Mouse (Mus musculus): Measurements from ENCODE around the gene Cog3. TPM values are rescaled to one million over a fixed set of nuclear protein-coding genes. Genes with fewer than 3 reads are reported as not detected.

Gene Cog3
- polyA plus RNA-seq, 1 experiment = 1.3 TPM

DNA sequence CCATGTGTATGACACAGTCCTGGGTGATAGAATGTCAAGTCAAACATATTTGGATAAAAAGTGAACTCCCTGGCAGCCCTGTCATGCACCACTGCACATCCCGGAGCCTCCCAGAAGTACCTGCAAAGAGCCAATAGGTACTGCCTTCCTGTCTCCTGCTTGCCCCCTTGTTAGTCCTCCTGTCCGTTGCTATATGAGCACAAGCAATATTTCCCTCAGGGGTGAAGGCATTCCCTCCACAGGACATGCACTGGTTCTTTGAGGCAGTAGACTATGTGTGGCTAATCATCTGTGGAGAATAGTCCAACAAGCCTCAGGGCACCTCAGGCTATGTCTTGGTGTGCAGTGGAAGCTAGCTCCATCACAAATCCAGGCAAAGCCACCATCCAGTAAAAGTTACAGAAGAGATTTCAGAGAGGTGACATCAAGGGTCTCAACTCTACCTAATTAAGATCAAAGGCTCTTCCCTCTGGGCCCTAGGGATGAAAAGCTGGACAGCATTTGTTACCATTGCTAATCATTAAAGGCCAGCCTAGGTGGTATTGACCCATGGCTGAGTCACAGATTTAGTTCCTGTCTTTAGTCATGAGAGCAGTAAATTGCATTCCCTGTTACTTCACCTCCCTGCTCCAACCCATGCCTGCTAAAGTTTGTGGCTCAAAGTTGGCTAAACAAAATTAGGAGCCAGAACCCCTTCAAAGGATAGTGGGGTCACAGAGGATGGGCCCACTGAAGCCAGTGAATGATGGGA, 88.7 kb downstream of the Cog3 start:
- TF ChIP-seq GATA1 (IDR thresholded peaks at IDR 0.05; ENCODE audit: borderline replicate concordance, low read length) = no peak
- no peak for TF ChIP-seq FLI1 (IDR thresholded peaks at IDR 0.05; ENCODE audit: low read length)
- no peaks in the 10 kb centered on the region for H3K4me1 ChIP-seq
- H3K27me3 ChIP-seq (replicated peaks) = peaks cover 7% of the 10 kb centered on the region
- H3K4me3 ChIP-seq (replicated peaks) = no peak overlapping the region
- peaks cover 18% of the 10 kb centered on the region for H3K9me3 ChIP-seq
- H3K36me3 ChIP-seq (replicated peaks; ENCODE audit: low read length) = no peaks in the 10 kb centered on the region

DNA sequence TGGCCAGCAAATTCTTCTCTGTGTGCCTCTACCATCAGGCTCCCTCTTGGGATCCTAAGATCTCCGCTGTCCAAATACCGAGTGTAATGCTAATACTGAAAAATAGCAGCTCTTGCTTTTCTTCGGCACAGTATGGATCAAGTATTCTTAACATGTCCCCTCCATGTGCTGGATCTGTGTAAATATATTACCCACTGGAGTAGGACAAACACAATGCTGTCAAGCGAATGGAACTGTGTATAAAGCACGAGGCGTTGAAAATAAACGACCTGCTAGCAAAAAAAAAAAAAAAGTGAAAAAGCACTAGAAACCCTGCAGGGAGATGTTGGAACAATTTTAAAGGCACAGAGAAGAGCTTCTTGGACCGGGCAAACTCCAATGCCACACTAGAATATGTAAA, 92.8 kb downstream of the Cog3 start:
- Histone ChIP-seq H3K9me3 (0 out of 2 replicates have a peak, but pooled peaks cover 3% of the 10 kb centered on the region), H3K36me3 (replicated peaks; ENCODE audit: low read length) (no peaks in the 10 kb centered on the region), H3K27me3 (replicated peaks) (peaks cover 14% of the 10 kb centered on the region), H3K4me3 (replicated peaks) (no peak overlapping the region), H3K4me1 (no peaks in the 10 kb centered on the region)
- TF ChIP-seq FLI1 (IDR thresholded peaks at IDR 0.05; ENCODE audit: low read length) = no peak

DNA sequence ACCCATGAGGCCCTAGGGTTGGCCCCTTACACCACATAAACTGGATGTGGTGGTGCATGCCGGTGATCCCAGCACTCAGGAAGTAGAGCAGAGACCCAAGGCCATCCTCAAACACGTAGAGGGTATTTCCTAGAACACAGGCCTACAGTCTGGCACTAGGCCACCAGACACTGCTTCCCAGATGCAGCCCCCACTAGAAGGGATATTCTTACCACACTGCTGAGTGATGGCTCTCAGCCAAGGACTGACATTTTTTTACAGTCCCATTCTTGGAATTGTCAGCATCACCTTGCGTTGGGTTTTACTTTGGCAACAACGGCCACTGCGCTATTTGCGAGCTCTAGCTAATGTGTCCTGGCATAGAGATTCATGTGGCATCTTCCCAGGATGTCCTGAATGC, 93.4 kb downstream of the Cog3 start:
- TF ChIP-seq GATA1 (IDR thresholded peaks at IDR 0.05; ENCODE audit: borderline replicate concordance, low read length) (no peak), FLI1 (IDR thresholded peaks at IDR 0.05; ENCODE audit: low read length) (no peak)
- Histone ChIP-seq H3K4me1 (no peaks in the 10 kb centered on the region), H3K27me3 (replicated peaks) (peaks cover 14% of the 10 kb centered on the region), H3K9me3 (0 out of 2 replicates have a peak, but pooled peaks cover 3% of the 10 kb centered on the region), H3K4me3 (replicated peaks) (no peak overlapping the region), H3K36me3 (replicated peaks; ENCODE audit: low read length) (no peaks in the 10 kb centered on the region)

Other genes with a start within 250 kb of the Cog3 start
- gene Spert, start 161.4 kb downstream of the Cog3 start, polyA plus RNA-seq (2012; ENCODE audit: insufficient read depth, low replicate concordance) = 0.12 TPM in 1 of 2 replicates, not detected in the other
- gene Erich6b, start 112.3 kb downstream of the Cog3 start, polyA plus RNA-seq (2012; ENCODE audit: insufficient read depth, low replicate concordance) = not detected in 2 replicates
- 13.6 TPM in 1 of 2 replicates, not detected in the other for gene Slc25a30, start 32.5 kb upstream of the Cog3 start, polyA plus RNA-seq (2012; ENCODE audit: insufficient read depth, low replicate concordance)
- gene Tpt1, start 90.6 kb upstream of the Cog3 start, polyA plus RNA-seq (2012; ENCODE audit: insufficient read depth, low replicate concordance) = 1,815 and 2,518 TPM in 2 replicates
- gene Kctd4, start 200.5 kb upstream of the Cog3 start, polyA plus RNA-seq (2012; ENCODE audit: insufficient read depth, low replicate concordance) = not detected in 2 replicates

Measured in megakaryocyte, embryonic 14.5 days (primary cell).